Mouse (Mus musculus) testis, postnatal 10 days (tissue): ENCODE data around the gene Ppif.
A peak's percentile ranks its signal among the peaks of the same experiment; 100 is the strongest.

Experiments used
- DNase-seq: peaks from one replicate; pipeline ENCODE4 v3.0.0; 2021; ENCODE audit warnings: low spot score

Gene Ppif

DNA sequence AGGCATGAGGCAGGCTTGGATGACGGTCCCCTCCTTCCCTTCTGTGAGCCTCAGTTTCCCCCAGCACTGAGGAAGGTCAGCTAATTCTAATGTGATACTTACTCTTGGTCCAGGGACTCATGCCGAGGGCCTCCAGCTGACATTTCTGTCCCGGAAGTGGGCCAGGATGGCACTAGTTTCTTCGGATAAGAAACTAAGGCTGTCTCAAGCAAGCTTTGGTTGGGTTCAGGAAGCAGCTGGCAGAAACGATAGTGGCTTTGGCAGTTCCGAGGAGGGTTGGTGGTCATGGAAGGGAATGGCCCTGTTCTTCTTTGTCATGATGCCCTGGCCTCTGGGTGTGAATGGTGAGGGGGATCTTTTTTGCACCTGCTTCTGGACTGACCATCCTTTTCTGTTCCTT lies 1.1 kb downstream of the Ppif start:
- DNase-seq, result no peak

DNA sequence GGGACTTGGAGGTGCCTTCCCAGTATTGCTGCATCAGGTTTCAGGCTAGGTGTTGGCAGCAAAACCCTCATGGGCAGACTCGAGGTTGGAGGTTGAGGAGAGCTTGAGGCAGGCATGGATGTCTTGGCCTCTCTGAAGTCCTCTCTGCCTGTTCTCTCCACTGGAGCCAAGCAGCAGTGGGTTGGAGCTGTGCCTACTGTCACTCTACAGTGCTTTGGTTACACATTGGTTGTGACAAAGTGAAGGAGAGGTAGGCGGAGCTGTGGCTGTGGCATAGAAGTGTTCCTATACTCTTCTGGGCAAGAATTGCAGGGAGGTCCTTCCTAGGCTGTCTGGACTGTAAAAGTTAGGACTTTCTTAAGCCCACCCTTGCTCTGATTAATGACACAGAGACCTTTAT lies 2.4 kb downstream of the Ppif start:
- no peak for DNase-seq

DNA sequence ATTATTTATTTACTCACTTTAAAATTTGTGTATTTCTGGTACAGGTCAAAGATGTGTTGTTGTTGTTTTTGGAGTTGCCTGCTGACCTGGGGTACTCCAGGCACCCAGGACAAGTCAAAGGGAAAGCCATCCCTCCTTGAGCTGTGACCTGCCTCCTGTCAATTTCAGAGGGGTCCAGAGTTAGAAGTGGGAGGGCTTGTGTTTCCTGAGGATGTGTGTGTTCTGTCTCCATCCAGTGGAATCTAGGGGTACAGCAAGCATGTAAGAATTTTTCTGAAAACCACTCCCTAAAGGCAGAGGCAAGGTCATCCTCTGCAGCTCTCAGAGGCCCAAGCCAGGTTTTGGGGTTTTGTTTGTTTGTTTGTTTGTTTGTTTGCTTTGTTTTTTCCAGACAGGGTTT lies 8.0 kb downstream of the Ppif start:
- DNase-seq, result no peak

DNA sequence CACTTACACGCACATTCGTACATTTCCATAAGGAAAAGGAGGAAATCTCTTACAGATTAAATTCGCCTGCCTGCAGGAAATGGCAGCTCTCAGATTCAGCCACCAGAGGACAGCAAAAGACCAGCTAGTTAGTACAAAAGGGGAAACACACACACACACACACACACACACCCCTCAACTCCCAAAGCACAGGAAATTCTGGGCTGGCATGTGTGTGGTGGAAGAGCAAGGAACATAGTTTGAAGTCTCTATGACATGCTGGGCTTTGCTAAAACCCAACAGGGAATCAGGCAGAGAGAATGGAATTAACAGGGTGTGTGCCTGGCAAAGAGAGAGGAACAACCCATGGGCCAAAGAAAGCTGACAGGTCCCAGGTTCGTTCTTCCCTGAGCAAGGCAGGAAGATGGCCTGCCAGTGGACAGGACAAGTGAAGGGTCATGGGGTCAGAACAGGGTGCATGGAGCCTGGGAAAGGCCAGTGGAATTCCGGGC lies 13.8 kb downstream of the Ppif start:
- DNase-seq, result peak; percentile 74

DNA sequence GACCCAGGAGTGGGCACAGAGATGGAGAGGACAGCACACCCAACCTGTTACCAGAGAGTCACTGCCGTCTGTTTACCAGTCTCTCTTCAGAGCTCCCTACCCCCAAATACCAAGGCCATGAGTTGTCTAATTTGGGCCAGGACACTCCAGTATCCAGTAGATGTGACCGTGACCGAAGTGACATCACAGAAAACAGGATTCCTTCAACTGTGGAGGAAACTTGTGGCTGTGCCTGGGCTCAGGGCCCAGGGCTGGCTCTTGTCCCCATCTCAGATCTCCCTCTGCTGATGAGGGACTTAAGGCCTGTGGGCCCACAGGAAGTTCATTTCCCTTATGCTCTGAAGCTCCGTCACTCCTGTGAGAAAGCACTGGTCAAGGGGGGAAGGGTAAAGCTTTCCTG lies 14.5 kb downstream of the Ppif start:
- no peak for DNase-seq

DNA sequence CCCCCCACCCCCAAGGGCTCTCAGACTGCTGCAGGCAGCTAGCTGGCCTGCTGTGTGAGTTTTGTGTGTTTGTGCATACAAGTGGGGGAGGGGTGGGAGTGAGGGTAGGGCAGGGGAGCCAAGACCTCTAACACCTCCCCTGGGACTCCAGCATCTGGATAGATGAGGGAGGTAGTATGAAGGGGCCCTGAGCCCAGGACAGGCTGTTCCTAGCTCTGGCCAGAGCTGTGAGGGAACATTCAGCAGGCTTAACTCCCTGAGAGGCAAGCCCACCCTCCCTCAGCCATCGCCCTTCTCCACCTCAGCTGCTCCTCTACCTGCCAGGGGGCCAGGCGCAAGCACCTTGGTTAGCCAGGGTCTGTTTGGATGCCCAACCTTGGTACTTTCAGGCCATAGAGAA lies 15.0 kb downstream of the Ppif start:
- DNase-seq, result peak; percentile 74

DNA sequence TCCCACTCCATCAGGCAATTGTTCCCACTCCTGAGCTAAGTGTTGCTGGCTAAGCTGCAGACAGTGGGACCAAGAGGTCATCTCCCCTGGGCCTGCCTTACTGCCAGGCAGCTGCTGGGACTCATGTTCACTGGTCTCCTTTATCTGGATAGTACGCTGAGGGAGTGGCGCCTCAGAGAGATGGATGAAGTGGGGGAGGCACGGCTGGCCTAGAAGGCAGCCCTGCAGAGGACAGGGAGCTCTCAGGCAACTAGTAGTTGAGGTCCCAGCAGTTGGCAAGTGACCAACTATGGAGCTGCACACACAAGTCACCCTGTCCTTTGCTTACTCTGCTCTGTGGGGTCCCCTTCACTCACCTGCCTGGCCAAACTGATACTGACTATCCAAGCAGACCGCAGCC lies 16.1 kb downstream of the Ppif start:
- peak; percentile 69 for DNase-seq

DNA sequence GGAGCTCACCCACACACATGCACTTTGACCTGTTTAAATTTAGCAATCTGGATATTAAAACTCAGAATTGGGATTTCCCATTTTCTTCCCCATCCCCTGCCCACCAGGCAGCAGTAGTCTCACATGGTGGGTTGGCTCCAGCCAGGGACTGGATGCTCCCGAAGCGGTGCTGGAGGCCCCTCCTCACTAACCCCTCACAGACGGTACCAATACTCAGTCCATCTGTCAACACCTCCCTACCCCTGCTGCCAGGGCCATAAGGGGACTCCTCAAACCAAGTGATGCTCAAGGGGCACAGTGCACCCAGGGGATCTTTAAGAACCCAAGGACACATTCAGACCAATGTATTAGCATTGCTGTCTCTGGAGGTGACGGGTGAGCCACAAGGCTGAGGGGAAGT lies 16.7 kb downstream of the Ppif start:
- DNase-seq, result no peak

DNA sequence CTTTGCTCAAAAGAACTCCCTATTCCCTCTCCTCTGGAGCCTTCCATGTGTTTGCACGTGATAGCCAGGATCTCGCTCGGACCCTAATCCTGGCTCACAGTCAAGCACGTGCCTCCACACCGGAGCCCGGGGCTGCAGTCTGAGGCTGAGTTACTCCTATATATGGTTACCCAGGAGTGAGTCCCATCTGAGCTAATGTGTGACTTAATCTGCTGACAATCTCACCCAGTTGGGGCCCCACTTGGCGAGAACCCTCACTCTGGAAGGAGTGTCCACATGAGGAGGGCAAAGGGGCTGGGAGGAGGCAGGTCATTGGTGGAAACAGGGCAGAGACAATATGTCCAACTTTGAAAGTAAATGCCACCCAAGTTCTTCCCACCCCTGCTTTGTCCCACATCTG lies 17.2 kb downstream of the Ppif start:
- DNase-seq, result no peak

DNA sequence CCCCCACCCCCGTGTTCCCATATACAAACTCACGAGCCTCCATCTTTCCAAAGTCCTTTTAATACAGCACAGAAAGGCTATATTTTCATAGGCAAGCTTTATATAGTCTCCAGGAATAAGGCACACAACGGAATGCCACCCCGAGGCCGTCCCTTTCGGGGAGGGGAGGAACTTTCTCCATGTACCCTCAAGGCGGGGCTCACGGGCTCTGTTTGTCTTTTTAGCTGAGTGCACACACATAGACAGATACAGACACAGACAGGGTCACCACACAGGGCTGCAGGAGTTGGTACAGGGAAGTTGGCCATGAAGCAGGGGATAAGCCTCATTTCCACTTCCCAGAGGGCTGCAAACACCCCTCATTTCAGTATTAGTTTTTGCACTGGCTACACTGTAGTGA lies 17.6 kb downstream of the Ppif start:
- DNase-seq, result no peak

DNA sequence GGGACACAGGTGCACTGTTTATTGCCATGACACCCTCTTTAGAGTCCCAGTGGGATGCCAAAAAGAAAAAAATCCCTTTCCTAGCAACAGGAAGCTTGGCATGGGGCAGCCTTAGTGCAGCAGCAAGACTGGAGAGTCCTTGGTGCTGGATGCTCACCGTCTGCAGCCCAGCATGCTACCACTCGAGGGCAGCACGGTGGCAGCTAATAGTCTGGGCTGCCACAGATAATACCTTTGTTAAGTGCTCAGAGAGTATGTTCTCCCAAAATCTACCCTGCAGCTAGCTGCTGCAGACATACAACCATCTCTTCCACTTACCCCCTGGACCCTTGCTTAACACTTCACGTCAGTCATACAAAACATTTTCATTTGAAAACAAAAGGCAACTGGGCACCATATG lies 19.5 kb downstream of the Ppif start:
- no peak for DNase-seq

DNA sequence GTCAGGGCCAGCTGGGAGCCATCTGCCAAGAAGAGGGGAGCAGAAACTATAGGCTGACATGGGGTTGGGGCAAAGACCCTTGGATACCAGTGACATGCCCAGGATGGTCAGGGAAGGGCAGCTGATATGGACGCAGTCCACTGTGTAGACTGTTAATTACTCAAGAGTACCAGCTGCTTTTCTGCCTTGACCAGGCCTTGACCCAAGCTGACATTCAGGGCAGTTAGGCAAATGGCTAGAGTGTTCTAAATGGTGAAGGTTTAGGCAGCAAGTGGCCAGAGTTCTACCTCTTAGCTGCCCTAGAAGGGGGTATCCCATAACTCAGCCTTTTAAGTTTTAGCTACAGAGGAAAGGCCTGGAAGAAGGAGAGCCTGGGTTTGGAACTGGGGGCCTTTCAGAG lies 22.6 kb downstream of the Ppif start:
- no peak for DNase-seq

DNA sequence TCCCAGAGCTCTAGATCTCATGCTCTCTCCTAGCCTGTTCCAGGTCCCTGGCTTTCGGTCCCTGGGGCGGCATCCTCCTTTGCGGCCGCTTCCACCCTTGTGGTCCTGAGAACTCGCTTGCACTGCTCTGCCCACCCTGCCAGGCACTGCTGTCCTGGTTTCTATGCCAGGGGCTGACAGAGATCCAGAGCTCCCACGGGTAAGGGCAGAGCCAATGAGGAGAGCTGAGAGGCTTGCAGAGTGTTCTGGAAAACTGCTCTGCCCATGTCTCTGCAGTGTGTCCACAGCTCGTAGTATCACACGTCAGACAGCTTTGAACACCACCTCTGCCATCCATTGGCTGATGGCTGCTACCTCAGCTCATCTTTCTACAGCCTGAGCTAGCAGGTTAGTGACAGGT lies 23.8 kb downstream of the Ppif start:
- DNase-seq, result no peak

DNA sequence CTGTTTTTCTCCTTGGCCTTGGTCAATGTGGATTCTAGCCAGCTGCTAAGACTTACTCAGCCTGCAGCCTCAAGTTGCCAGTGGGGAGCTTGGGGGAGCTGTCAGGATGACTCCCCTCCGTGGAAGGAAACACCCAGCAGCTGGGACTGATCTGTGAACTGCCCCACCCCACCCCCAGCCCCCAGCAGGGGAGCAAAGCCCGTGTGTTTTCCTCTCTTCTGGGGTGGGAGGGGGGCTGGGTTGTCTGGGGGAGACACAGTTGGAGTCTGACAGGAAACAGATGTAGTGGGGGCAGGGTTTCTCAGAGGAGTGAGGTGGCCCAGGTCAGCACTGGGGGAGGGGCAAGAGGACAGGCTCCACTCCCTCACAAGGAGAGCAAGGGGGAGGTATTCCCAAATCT lies 24.5 kb downstream of the Ppif start:
- DNase-seq, result peak; percentile 77

DNA sequence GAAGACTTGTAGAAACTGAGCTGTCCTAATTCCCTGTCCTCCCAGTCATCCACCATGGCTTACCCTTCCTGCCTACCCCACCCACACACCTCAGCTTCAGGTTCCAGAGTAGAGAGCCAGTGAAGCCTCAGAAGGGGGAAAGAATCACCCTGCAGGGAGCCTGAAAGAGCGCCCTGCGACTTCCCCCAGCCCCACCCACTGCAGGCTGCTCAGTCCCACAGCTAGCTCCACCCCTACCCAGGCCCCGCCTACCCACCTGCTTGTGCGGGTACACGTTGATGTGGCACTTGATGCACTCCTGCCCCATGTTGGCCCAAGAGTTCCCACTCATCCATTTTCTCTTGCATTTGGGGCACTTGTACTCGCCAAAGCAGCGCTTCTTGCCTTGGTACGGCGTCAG lies 25.4 kb downstream of the Ppif start:
- DNase-seq, result peak; percentile 66

DNA sequence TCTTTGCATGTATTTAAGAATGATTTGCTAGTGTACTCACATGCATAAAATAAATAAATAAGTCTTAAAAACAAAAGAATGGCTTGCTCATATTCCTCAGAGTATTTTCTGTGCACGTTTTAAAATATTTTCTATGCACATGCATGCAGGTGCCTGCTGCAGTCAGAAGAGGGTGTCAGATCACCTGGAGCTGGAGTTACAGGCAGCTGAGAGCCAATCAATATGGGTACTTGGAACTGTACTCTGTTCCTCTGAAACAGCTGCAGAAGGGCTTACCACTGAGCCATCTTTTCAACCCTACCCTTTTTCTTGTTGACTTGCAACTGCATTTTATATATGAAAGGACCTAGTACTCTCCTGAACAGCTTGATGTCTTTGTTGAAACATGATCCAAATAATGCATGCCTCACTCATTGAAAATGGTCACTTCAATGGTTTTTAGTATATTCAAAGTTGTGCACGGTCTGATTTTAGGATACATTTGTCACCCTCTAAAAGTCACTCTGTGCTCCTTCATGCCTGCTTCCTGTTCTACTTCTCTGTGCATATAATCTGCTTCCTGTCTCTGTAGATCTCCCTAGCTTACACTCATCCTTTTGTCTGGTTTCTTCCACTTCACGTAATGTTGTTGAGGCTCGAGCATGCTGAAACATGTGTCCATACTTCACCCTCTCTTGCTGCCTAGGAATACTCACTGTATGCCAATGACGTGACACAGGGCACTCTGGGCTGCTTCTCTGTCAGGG lies 27.2 kb downstream of the Ppif start:
- no peak for DNase-seq

DNA sequence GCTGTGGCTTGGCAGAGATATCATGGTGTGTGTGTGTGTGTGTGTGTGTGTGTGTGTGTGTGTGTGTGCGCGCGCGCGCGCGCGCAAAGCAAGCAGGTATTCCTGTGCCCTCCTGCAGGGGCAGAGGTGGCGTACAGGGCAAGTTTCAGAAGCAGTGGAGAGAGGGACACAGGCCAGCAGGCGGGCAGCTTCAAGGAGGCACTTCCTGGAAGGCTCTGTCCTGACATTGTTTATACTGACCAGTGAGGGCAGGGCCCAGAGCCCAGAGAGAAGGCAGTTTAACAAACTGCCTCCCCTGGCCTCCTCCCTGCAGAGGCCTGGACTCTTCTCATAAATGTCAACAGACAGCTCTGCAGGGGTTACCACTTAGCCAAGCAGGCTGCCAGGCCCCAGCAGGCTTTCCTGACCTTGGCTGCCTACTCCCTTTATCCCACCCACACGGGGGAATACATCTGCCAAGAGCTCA lies 31.1 kb downstream of the Ppif start:
- no peak for DNase-seq

DNA sequence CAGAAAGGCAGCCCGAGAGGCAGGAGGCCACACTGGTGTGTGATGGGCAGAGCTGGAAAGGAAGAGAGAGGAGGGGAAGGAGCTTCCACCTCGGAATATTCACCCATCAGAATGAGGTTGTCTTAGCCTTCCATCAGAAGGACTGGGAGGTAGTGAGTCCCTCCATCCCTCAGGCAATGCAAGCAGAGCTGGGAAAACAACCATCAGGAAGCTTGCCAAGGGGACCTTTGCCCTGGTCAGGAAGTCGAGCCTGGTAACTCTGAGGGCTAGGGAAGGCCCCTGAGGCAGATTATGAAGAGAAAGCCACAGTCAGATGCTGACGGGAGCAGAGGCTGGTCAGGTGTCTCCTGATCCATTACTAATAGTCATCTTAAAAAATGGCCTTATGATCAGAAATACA lies 31.7 kb downstream of the Ppif start:
- DNase-seq, result no peak

DNA sequence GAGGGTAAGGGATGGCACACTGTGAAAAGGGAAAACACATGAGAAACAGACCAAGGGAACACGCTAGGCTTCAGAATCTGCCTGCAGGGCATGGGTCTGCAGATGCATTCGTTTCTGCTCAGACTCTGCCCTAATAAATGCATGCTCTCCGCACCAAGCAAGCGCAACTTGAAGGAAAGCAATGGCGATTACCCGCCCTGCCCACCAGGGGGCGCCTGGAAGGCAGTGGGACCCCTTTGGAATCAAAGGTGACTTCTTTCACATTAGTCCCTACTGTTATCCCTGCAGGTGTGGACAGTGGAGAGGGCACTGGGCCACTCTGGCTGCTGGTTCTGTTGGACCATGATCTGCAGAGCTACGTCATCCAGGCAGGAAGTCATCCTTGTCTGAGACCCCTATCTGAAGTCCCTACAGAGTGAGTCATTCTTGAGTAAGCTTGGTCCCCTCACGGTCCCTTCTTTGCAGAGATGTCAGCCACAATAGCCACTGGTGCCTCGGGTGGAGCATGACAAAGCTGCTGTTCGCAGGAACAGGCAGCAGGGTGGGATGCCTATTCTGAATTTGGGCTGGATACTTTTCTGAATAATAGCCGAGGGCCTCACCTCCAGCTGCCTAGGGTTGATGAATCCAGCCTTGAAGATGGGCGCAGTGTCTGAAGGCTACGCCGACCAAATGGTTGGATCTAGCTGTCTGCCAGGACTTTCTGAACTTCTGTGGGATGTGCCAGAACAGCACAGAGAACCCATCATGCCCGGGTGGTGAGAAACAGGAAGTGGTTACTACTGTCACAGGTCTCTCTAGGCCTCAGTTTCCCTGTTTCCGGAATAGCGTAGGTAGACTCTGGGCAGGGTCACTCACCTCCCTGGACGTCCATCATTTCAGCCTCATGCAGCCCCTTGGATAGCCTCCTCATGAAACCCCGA lies 32.5 kb downstream of the Ppif start:
- DNase-seq, result peak; percentile 77

DNA sequence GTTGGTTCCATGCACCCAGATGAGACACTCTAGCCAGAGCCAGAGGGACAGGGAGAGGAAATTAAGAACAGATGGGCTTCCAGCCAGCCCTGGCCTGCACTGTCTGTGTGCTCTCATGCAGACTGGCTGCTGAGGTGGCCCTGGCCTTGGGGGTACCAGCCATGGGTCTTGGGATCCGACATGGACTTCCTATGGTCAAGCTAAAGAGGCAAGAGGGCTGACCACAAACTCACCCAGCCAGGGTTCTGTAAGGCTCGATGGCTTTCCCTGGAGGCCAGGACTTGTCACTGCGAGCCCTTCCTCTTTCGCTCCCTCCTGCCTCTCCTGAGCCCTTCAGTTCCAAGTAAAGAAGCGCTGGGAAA lies 33.2 kb downstream of the Ppif start:
- DNase-seq, result no peak

DNA sequence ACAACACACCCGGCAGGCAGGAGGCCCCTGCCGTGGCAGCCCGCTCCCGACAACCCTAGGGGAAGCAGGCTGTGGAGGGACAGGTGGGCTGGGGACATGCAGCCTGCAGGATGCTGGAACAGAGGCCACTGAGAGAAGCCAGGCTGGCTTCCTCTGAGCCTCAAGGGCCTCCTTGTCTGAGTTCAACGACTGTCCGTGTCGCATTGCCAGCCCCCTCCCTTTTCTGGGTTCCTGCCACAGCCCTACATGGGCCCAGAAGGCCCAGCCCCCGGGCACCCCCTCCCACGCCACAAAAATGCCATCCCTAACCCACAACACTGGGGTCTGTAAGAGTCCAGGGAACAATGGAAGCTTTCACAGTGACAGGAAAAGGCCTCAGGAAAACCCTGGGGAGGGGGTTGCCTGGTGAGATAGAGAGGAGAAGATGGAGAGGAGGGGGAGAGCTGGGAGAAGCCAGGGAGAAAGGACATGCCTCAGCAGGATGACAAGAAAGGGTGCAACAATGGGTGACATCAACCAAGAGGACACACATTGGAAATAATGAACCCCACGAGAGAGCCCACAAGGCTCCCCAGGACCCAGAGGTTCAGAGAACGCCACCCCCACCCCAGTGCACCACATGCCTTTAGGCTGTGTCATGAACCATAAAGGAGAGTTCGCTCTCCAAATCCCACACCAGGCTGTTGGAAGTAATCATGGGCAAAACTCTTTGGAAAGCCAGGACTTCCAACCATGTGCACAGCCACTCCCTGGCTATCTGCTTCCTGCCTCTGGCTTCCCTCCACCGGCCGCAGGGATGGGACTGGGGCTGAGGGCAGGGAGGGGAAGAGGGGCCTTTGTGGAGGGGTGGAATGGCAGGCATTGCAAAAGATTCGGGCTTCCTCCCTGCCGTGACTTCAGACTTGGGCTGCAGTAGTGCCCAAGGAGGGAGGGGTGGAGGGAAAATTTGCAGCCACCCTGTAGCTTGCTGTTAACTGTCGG lies 41.1 kb downstream of the Ppif start:
- DNase-seq, result peak; percentile 62

DNA sequence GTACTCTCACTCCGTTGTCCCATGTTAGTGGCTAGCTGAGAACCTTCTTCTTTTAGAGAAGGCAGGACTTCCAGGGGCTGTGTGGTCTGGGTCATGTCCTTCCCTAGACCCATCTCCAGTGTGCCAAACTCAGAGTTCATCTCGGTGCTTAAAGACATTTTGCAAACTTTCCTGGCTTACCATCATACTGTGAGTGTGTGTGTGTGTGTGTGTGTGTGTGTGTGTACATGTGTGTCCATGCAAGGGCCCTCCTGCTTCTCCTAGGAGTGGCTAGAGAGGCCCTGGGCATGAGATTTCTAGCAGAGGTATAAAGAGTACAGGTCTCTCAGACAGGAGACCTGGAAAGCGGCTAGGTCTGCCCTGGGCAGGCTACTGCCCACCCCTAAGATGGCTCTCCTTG lies 42.2 kb downstream of the Ppif start:
- no peak for DNase-seq
